Mouse (Mus musculus): ENCODE data around the gene Btbd1.
A peak's percentile ranks its signal among the peaks of the same experiment; 100 is the strongest.

Gene Btbd1

GRCm38 (mm10) chr7:81829379-81829894, at the start of gene Btbd1:
TSS of gene Btbd1 (minus strand) at chr7:81829431.
- no peak for DNase-seq (ENCODE audit: low spot score)

- no peak for DNase-seq (ENCODE audit: low spot score)
These were observed 46.1 kb upstream of the Btbd1 start for GRCm38 (mm10) chr7:81875372-81875771.

GRCm38 (mm10) chr7:81874636-81875035, 45.4 kb upstream of the Btbd1 start:
- no peak for DNase-seq (ENCODE audit: low spot score)

GRCm38 (mm10) chr7:81873807-81874206, 44.6 kb upstream of the Btbd1 start:
- DNase-seq (ENCODE audit: low spot score) = no peak

GRCm38 (mm10) chr7:81872493-81873013, 43.3 kb upstream of the Btbd1 start:
- no peak for DNase-seq (ENCODE audit: low spot score)

- DNase-seq (ENCODE audit: low spot score) = peak; percentile 35
These were observed 38.9 kb upstream of the Btbd1 start for GRCm38 (mm10) chr7:81868158-81868557.

- no peak for DNase-seq (ENCODE audit: low spot score)
These were observed 38.1 kb upstream of the Btbd1 start for GRCm38 (mm10) chr7:81867231-81867930.

- no peak for DNase-seq (ENCODE audit: low spot score)
These were observed 36.7 kb upstream of the Btbd1 start for GRCm38 (mm10) chr7:81865937-81866336.

- no peak for DNase-seq (ENCODE audit: low spot score)
These were observed 35.3 kb upstream of the Btbd1 start for GRCm38 (mm10) chr7:81864552-81864951.

GRCm38 (mm10) chr7:81862587-81863583, 33.7 kb upstream of the Btbd1 start:
- DNase-seq (ENCODE audit: low spot score) = no peak

- no peak for DNase-seq (ENCODE audit: low spot score)
These were observed 32.7 kb upstream of the Btbd1 start for GRCm38 (mm10) chr7:81861921-81862320.

- no peak for DNase-seq (ENCODE audit: low spot score)
These were observed 32.2 kb upstream of the Btbd1 start for GRCm38 (mm10) chr7:81861461-81861860.

GRCm38 (mm10) chr7:81860996-81861395, 31.8 kb upstream of the Btbd1 start:
- DNase-seq (ENCODE audit: low spot score) = no peak

GRCm38 (mm10) chr7:81860071-81860470, 30.8 kb upstream of the Btbd1 start:
- no peak for DNase-seq (ENCODE audit: low spot score)

GRCm38 (mm10) chr7:81858968-81859721, 29.9 kb upstream of the Btbd1 start, which contains the start of gene Tm6sf1:
TSS of gene Tm6sf1 (plus strand) at chr7:81859001.
- no peak for DNase-seq (ENCODE audit: low spot score)

GRCm38 (mm10) chr7:81858236-81858635, 29.0 kb upstream of the Btbd1 start:
- DNase-seq (ENCODE audit: low spot score) = no peak

- no peak for DNase-seq (ENCODE audit: low spot score)
These were observed 27.0 kb upstream of the Btbd1 start for GRCm38 (mm10) chr7:81856221-81856620.

GRCm38 (mm10) chr7:81855694-81856093, 26.5 kb upstream of the Btbd1 start, which contains the start of gene Gm10160:
TSS of gene Gm10160 (minus strand) at chr7:81855794.
- DNase-seq (ENCODE audit: low spot score) = no peak

GRCm38 (mm10) chr7:81854568-81855307, 25.5 kb upstream of the Btbd1 start:
- DNase-seq (ENCODE audit: low spot score) = no peak

- DNase-seq (ENCODE audit: low spot score) = no peak
These were observed 22.5 kb upstream of the Btbd1 start for GRCm38 (mm10) chr7:81851706-81852105.

GRCm38 (mm10) chr7:81850171-81850570, 20.9 kb upstream of the Btbd1 start:
- no peak for DNase-seq (ENCODE audit: low spot score)

All from layer of hippocampus, adult 9-10 months (tissue).